Mouse (Mus musculus) lung, adult 2 months (tissue): Measurements from ENCODE around the gene Vangl1. TPM values are rescaled to one million over a fixed set of nuclear protein-coding genes. Genes with fewer than 3 reads are reported as not detected.

Experiments
- DNase-seq: peaks from one replicate; pipeline ENCODE4 v3.0.0; 2022
- H3K4me1 ChIP-seq: fragments of 200-500 bp; 2 replicates; pipeline ENCODE4 v1.6.1; 2011; ENCODE audit warnings: low read length; ENCODE audit not compliant: control insufficient read depth, insufficient read depth
- H3K4me3 ChIP-seq: fragments of 200-500 bp; replicated peaks from 2 replicates; pipeline ENCODE3; 2011; ENCODE audit warnings: low read depth, mild to moderate bottlenecking, control low read depth, low read length; ENCODE audit errors: extremely low read depth
- CTCF ChIP-seq: fragments of 200-500 bp; IDR thresholded peaks from 2 replicates; pipeline ENCODE4 v1.5.1; 2011; ENCODE audit warnings: mild to moderate bottlenecking, low read length, control low read depth; ENCODE audit not compliant: insufficient read depth
- POLR2A ChIP-seq: fragments of 200-500 bp; IDR thresholded peaks from 2 replicates; pipeline ENCODE4 v1.6.1; 2011; ENCODE audit warnings: low read depth, mild to moderate bottlenecking, control low read depth, low read length, borderline replicate concordance; ENCODE audit errors: extremely low read depth
- WGBS: fragments of 180-500 bp; shearing (Covaris S2); methylation state at CpG from one replicate; pipeline ENCODE4 v1.1.7; 2018; 5-methylcytosine and 5-hydroxymethylcytosine counted together
- polyA plus RNA-seq: library from polyadenylated mRNA; depleted of rRNA; stranded (reverse); fragments of >200 nt; gene quantifications from 2 replicates; pipeline ENCODE4 v1.2.3, GENCODE M21; 2012

The Vangl1 gene
- polyA plus RNA-seq, 1 experiment, result 31.5 TPM

DNA sequence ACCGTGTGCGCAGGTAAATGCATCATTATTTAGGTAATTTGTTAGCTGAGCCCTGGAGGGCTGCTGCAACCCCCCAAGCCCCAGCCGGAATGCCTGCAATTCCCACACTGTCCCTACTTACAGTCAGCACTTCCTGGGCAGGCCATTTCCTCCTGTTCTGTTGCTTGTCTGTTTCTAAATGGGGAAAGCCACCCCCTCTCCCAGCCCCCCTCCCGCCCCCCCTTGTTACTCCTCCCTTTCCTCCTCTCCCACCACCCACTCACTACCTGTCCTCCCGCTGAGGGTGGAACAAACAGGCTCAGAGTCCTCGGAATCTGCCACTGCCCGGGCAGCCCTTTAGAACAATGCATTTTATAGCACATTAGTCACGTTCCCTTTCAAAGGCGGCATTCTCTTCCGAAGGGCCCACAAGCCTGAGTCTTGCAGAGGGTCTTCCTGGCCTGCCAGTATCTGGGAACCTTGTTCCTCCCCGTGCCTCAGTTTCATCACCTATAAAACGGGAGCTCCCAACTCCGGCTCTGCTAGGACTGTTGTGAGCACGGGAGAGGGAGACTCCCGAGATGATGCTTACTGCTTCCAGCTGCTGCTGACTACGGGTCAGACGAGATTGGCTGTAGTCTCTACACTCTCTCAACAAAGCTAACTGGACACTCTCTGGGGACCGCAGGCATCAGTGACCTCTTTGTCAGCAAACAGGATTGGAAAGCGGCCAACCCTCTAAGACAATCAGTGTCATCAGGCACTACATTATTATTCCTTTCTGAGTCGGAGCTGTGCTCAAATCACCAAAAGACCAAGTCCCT lies 10.8 kb downstream of the Vangl1 start:
- no peak for DNase-seq
- WGBS, result 23% methylated on average over 19 of the region's 20 CpGs
- Histone ChIP-seq H3K4me1 (peaks cover 18% of the 10 kb centered on the region), H3K4me3 (peak overlapping the region; percentile 36)
- TF ChIP-seq POLR2A (no peak), CTCF (no peak)

DNA sequence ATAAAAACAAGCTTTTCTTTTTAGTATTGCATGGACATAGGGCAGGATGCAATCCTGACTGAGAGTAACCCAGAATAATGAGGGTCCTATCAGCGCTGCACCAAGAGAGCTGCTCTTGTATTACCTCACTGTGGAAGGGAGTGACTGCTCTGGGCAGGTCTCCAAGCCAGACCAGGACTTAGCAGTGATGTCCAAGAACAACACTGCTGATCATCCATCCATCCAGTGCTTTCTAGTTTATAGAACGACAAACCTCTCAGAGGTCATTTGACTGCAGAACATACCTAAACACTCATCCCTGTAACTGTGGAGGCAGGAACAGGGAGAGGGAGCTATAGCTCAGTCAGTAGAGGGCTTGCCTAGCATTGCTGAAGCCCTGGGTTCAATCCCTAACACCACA lies 11.9 kb downstream of the Vangl1 start:
- H3K4me3 ChIP-seq, result no peak overlapping the region
- WGBS, result 42% methylated on average over 2 of the region's 2 CpGs
- DNase-seq, result no peak
- peaks cover 15% of the 10 kb centered on the region for H3K4me1 ChIP-seq
- TF ChIP-seq CTCF, result no peak
- TF ChIP-seq POLR2A, result no peak

DNA sequence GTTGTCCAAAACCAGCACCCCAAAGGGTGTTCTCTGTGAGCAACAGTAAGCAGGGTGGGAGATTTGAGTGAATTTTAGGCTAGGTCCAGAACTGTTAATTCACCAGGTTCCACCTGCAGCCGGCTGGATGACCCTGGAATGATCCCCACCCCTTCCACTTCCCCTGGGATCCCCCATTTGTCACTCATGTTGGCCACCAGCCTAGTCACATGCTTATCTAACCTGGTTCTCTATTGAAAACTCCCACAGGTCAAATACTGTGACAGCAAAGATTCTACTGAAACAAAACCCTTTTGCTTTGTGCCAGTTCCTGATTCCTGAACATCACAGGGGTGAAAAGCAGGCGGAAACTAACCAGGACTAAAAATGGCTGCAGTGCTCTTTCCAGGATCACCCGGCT lies 12.9 kb downstream of the Vangl1 start:
- Histone ChIP-seq H3K4me3 (no peak overlapping the region), H3K4me1 (peaks cover 15% of the 10 kb centered on the region)
- TF ChIP-seq CTCF, result no peak
- no peak for TF ChIP-seq POLR2A
- DNase-seq, result no peak
- 78% methylated on average over 3 of the region's 3 CpGs for WGBS

DNA sequence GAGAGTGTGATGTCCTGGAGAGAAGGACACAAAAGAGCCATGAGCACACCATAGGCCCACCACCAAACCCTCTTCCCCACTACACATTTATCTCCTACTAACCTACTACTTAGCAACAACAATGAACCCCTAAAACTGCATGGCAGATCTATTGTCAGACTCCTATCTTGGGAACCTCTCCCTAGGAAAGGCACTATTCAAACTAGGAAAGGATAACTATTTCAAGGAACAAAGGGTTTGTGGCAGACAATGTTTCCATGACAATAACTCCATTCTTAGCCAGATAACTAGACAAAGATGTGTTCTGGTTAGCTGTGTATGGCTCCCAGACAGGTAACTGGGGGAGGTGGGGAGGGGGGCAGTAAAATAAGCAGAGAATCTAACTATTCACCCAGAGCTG lies 13.9 kb downstream of the Vangl1 start:
- no peak for DNase-seq
- no peak for TF ChIP-seq CTCF
- TF ChIP-seq POLR2A, result no peak
- H3K4me1 ChIP-seq, result peaks cover 15% of the 10 kb centered on the region
- H3K4me3 ChIP-seq, result no peak overlapping the region

DNA sequence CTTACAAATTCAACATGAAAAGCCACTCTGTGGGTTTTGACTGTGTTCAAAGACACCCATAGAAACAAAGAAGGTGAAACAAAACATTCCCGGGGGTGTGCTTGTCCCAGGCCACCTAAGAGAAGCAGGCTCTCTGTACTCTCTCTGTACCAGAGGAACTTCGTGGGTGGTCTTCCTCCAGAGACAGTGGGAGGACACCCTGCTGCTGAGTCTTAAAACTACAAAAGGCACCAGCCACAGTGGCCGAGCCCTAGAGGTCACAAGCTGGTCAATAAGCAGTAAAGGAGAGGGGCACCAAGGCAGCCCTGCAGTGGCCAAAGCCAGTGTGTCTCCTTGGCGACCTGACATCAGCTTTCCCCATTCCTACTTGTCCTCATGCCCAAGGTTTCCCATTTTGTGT lies 14.5 kb downstream of the Vangl1 start:
- peaks cover 15% of the 10 kb centered on the region for H3K4me1 ChIP-seq
- DNase-seq, result no peak

DNA sequence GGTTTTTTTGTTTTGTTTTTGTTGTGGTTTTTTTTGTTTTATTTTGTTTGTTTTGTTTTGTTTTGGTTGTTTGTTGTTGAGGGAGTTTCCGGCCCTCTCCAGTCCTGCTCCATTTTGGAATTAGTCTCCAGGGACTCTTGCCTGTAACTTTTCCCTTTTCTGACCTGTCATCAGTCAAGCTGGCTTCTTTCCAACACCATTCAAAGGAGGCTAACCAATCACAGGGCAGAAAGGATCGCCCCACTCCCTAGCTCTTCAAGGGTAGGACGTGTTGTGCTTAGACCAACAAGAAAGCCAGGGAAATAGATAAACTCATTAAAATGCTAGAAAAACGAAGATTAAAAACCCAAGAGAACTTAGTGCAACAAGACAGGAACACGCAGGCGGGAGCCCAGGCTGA lies 15.5 kb downstream of the Vangl1 start:
- Histone ChIP-seq H3K4me1 (peaks cover 12% of the 10 kb centered on the region), H3K4me3 (no peak overlapping the region)
- no peak for DNase-seq
- TF ChIP-seq POLR2A (no peak), CTCF (no peak)
- 63% methylated on average over 6 of the region's 6 CpGs for WGBS

More for the DNA sequence above, 14.5 kb downstream of the Vangl1 start:
- 54% methylated on average over 4 of the region's 4 CpGs for WGBS
- TF ChIP-seq CTCF (no peak), POLR2A (no peak)
- no peak overlapping the region for H3K4me3 ChIP-seq

DNA sequence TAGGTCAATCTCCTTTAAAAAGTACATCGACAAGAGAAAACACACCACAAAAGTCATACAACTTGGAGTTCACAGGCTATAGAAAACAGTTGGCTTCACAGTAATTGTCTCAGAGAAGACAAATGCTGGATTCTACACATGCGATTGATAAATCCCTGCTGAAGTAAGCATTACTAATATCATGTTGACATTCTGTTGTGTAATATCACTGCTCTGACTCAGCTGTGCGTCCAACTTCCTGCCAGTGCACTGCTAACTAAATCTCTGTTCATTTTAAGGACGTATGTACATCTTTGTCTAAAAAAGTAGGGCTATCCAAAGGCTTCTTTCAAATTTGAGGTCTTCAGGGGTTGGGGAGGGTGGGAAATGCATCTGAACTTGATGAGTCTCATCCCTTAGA lies 17.1 kb downstream of the Vangl1 start:
- TF ChIP-seq CTCF (no peak), POLR2A (no peak)
- H3K4me3 ChIP-seq, result no peak overlapping the region
- WGBS, result 61% methylated on average over 4 of the region's 4 CpGs
- H3K4me1 ChIP-seq, result peaks cover under 1% of the 10 kb centered on the region
- no peak for DNase-seq

DNA sequence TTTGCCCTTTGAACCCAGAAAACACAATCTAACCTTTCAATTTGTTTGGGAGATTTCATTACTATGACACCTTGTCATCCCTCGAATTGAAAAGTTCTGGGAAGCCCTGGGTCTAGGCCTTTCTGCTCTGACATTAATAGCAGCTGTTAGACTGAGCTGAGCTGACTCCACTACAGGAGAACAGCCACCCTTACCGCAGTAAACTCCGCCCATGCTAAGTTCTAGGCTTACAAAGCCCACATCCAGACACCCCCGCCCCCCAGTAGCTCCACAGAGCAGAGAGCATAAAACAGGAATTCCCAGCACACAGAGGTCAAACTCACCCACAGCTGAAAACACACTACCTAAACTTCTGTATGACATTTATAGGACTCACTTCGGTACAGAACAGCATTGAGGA lies 19.8 kb downstream of the Vangl1 start:
- Histone ChIP-seq H3K4me1 (no peaks in the 10 kb centered on the region), H3K4me3 (no peak overlapping the region)
- WGBS, result 77% methylated on average over 5 of the region's 5 CpGs
- no peak for DNase-seq
- TF ChIP-seq CTCF (no peak), POLR2A (no peak)

DNA sequence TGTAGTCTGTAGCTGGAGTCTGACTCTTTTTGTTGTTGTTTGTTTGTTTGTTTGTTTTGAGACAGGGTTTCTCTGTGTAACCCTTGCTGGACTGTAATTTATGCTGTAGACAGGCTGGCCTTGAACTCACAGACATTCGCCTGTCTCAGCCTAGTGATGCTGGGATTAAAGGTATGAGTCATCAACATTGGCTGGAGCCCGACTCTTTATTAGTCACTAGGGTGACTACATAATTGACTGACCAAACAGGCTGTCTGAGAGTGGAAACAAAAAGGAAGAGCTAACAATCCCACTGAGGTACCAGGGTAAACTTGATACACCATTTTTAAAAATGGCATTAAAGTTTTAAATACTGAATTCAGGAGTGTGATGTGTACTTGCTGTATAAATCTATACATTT lies 21.9 kb downstream of the Vangl1 start:
- 84% methylated on average over 2 of the region's 2 CpGs for WGBS
- Histone ChIP-seq H3K4me1 (no peaks in the 10 kb centered on the region), H3K4me3 (no peak overlapping the region)
- DNase-seq, result no peak
- no peak for TF ChIP-seq POLR2A
- TF ChIP-seq CTCF, result no peak

DNA sequence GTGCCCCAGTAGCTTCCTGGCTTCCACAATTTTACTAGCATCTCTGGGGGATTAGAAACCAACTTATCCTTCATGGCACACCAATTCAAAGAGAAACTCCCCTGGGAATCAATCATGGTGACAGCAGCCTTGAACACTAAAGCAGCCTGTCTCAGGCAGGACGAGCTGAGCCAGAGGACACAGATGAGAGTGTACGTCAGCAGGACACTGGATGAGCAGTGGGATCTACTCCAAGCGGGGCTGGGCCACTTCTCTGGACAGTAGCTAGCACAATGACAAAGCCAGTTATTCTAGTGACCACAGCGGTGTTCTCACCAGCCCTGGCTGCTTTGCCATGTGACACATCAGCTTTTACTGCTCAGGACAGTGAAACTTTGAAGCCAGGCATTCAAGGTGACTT lies 23.3 kb downstream of the Vangl1 start:
- H3K4me3 ChIP-seq, result no peak overlapping the region
- DNase-seq, result no peak
- no peak for TF ChIP-seq CTCF
- no peak for TF ChIP-seq POLR2A
- H3K4me1 ChIP-seq, result no peaks in the 10 kb centered on the region
- WGBS, result 91% methylated on average over 4 of the region's 4 CpGs
